Mouse (Mus musculus) adrenal gland, postnatal 4 days (tissue): Measurements from ENCODE around the gene Prpf3. TPM values are rescaled to one million over a fixed set of nuclear protein-coding genes. Genes with fewer than 3 reads are reported as not detected.
"Not testable (repeated sequence)": the region's sequence is repeated elsewhere in the genome, so short reads cannot be mapped to it uniquely, and the experiment has no call there.

Experiments used
- DNase-seq, 2 experiments: peaks; one replicate each; pipeline ENCODE4 v3.0.0; 2021 to 2022; ENCODE audit warnings: low spot score in 2 of 2, mixed read lengths in 2 of 2
- long read RNA-seq, 2 experiments: library from polyadenylated mRNA; stranded (forward); transcript quantifications; one replicate each; pipeline ENCODE4 v2.0.0; 2021
- total RNA-seq, 2 experiments: library from RNA; stranded (reverse); gene quantifications; 2 replicates each; pipeline ENCODE4 v1.2.3; 2021

Gene Prpf3
- 10 to 100 TPM; 31.9 to 34.7 TPM for total RNA-seq
- long read RNA-seq, experiment 1, transcript Prpf3-201 (16 exons, 2,933 nt): major isoform, 12 of 15 reads
- long read RNA-seq, experiment 1, partial matches to known transcripts: 2 of 15 reads
- long read RNA-seq, experiment 1, other reads (novel, unspliced or antisense): 1 of 15 reads
- long read RNA-seq, experiment 2, transcript Prpf3-201 (16 exons, 2,933 nt): major isoform, 15 of 22 reads
- long read RNA-seq, experiment 2, partial matches to known transcripts: 2 of 22 reads
- long read RNA-seq, experiment 2, other reads (novel, unspliced or antisense): 5 of 22 reads

- peak; percentile 85 to 90 for DNase-seq
Observed at GRCm38 (mm10) chr3:95855502-95856089, at the start of gene Prpf3. TSS of gene Prpf3 (minus strand) at chr3:95855885.

DNA sequence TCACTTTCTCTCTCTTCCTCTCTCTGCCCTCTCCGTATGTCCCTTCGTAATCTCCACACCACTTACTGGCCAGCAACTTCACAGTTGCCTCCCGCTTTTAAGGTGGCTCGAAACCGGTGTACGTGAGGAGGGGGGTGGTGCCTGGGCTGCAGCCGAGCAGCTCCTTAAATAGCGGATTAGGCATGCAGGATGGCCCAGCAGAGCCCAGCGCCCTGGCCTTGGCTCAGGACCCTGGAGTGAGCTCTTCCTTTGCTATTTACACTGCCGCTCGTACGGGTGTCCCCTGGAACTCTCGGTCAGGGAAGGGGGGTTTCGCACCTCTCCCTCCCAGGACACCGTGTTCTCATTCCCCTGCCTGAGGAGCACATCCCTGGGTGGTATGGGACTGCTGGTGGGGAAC lies 48.9 kb upstream of the Prpf3 start, which contains the start of gene Car14:
Car14 (minus strand) TSS at position 124 of the 400 bp plus-strand sequence.
- no peak for DNase-seq

GRCm38 (mm10) chr3:95903753-95904502 lies 48.2 kb upstream of the Prpf3 start:
- DNase-seq: no peak

- no peak for DNase-seq
Observed at GRCm38 (mm10) chr3:95902643-95903042, 47.0 kb upstream of the Prpf3 start.

DNA sequence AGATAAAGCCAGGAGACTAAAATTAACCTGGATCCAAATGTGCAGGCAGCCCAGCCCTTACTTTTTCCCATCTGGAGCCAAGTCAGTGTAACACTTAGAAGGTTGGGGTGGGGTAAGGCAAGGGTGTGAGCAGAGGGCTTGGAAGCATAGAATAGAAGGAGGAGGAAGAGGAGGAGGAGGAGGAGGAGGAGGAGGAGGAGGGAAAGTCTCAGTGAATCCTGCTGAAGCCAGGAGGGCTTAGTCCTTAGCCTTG lies 46.6 kb upstream of the Prpf3 start:
- no peak for DNase-seq

GRCm38 (mm10) chr3:95901616-95902372 lies 46.1 kb upstream of the Prpf3 start:
- DNase-seq: no peak

- DNase-seq: no peak
Observed at GRCm38 (mm10) chr3:95899800-95900524, 44.3 kb upstream of the Prpf3 start.

DNA sequence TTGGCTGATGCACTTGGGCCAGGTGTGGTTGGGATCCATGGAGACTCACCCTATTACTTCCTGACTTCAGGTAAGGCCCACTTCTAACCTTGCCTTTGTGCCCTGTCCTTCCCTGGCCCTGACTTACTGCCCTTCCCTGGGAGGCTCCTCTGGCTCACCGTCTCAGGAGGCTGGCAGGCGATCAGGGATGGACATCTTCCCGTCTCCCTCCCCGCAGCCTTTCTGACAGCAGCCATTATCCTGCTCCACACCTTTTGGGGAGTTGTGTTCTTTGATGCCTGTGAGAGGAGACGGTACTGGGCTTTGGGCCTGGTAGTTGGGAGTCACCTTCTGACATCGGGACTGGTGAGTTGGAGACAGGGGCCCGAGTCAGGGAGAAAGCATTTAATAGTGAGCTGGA lies 39.8 kb upstream of the Prpf3 start:
- DNase-seq: not testable (repeated sequence)

GRCm38 (mm10) chr3:95894317-95895160 lies 38.9 kb upstream of the Prpf3 start:
- peak in 1 of 2 experiments; percentile 44 for DNase-seq

- DNase-seq: peak; percentile 69 to 90
Observed at GRCm38 (mm10) chr3:95893606-95894316, 38.1 kb upstream of the Prpf3 start, which contains the start of gene Aph1a. TSS of gene Aph1a (plus strand) at chr3:95893969.

DNA sequence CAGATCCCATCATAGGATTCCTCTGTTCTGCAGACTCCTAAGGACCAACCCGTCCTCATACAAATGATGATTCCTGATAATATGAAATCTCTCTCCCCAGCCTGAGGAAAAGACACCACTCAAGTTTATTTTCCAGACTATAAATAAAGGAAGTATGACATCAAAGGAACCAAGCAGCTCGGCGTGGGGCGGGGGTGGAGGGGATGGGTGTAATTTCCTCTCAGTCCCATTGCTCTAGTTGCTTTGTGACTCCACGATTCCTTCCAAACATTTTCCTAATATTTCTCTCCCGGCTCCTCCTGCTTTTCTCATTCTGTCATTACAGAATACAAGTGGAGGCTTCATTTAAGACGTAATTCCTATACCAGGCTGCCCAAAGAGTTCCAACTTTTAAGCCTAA lies 37.4 kb upstream of the Prpf3 start:
- no peak for DNase-seq

DNA sequence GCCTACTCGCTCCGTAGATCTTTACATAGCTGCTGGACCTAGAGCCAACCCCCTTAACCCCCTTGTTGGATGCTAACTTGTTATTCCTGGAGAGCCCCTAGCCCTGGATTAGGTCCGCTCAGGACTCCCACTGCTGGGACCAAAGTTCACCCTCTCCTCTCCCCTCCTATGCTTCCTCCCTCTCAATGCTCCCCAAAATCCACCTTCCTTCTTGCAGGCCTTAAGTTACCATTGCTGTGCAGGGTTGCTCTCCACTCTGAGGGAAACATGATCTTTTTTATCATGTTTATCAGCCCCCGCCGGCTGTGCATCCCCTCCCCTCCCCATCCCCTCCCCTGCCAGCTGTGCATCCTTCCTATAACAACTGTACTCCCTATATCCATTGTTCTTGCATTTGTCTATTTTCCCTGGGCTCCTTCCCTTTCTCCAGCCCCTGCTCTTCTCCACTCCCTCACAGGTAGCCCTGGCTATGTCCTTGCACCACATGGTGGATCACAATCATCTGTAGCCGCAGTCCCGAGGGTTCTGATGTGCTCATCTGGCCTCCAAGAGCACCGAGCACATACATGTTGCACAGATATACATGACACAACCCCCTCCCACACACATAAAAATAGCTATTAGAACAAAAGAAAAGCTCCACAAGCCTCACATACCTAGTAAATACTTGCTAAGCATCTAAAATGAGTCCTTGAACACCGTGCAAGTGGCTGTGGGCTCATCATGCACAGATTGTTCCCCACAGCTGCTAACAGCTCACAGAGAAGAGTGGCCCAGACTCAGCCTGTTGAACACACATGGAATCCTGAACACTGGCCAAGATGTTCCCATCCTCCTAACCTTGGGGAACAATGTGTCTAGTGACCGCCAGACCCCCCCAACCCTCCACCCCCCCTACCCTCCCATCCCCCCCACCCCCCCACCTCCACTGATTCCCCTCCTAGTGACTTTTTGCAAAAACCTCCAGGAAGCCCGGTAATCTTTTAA lies 36.7 kb upstream of the Prpf3 start:
- no peak for DNase-seq

GRCm38 (mm10) chr3:95891211-95892065 lies 35.8 kb upstream of the Prpf3 start, which contains the start of gene BC028528:
TSS of gene BC028528 (minus strand) at chr3:95892005.
- no peak for DNase-seq

GRCm38 (mm10) chr3:95889664-95890063 lies 34.0 kb upstream of the Prpf3 start:
- DNase-seq: no peak

GRCm38 (mm10) chr3:95887596-95887995 lies 31.9 kb upstream of the Prpf3 start:
- no peak for DNase-seq

- no peak for DNase-seq
Observed at GRCm38 (mm10) chr3:95884400-95884799, 28.7 kb upstream of the Prpf3 start.

DNA sequence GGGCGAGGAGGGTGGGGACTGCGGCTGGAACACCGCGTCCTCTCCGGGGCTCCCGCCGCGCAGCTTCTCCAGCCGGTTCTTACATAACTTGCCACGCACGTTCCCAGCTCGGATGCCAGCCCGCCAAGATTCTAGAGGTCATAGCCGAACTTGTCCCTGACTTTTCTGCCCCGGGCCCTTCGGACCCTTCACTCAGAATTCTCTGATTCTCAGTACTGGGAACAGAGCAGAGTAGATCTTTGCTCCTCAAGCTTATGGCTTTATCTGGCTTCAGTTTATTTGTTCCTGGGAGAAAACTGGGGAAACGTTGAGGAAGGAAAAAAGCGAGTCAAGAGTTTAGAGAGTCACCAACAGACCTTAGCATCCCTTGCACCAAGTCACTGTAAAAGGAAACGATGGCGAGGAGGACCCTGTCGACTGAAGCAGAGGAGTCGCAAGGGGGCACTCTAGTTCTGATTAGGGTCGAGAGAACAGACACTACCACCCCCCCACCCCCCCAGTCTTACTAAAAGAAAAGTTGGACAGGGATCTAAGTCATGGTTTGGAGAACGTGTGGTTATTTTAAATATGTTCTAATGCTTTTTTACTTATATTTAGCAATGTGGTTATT lies 27.2 kb upstream of the Prpf3 start:
- DNase-seq: no peak
